Mouse (Mus musculus) E14TG2a.4 (cell line): ENCODE data around the gene Nt5c.

Experiments
- CTCF ChIP-seq: conservative IDR thresholded peaks from 2 replicates; pipeline ENCODE4 v1.5.1; 2014; ENCODE audit warnings: low read length
- NANOG ChIP-seq: IDR thresholded peaks from 2 replicates; pipeline ENCODE4 v1.6.1; 2014; ENCODE audit warnings: borderline replicate concordance, low read length, mixed read lengths
- POU5F1 ChIP-seq: IDR thresholded peaks from 2 replicates; pipeline ENCODE4 v1.6.1; 2014; ENCODE audit warnings: low read length, borderline replicate concordance

DNA sequence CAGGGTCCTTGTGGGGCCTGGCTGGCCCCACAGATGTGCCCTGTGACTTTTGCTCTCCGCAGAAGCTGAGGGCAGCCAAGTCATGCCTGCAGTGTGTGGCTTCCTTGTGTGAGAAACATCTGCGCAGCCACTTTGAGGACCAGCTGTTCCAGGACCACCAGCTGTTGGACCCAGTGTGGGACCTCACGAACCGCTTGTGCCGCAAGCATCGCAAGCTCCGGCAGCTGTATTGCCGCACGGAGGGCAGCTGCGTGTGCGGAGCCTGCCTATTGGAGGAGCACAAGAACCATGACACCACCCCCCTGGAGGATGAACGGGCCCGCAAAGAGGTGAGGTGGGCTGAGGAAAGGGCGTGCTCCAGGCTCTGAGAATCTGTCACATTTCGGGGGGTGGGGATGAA, 50.2 kb downstream of the Nt5c start:
- TF ChIP-seq CTCF (no peak), POU5F1 (no peak), NANOG (no peak)
